Mouse (Mus musculus) left cerebral cortex, postnatal 4 days (tissue): ENCODE measurements around the gene Olfr748. TPM values are rescaled to one million over a fixed set of nuclear protein-coding genes. Genes with fewer than 3 reads are reported as not detected.
"Not testable (repeated sequence)": the region's sequence is repeated elsewhere in the genome, so short reads cannot be mapped to it uniquely, and the experiment has no call there.

Experiments
- DNase-seq: peaks from one replicate; pipeline ENCODE4 v3.0.0-alpha.2; 2022
- intact Hi-C: fragments of 180-260 bp; cut with DNase I; formaldehyde crosslinking; loops from one replicate; pipeline ENCODE4 v1.15.1; 2025
- total RNA-seq, 2 experiments: library from RNA; stranded (reverse); gene quantifications; 2 replicates each; pipeline ENCODE4 v1.2.3; 2021

Gene Olfr748
- not detected for total RNA-seq

GRCm38 (mm10) chr14:50707073-50707472 is at the start of gene Olfr748:
Olfr748 (plus strand) TSS chr14:50707373.
- intact Hi-C loops = no loop called here
- DNase-seq = no peak

GRCm38 (mm10) chr14:50693106-50693505 is 14.1 kb upstream of the Olfr748 start, which contains the start of gene Olfr747:
Olfr747 (minus strand) TSS chr14:50693206.
- intact Hi-C loops = no loop called here
- DNase-seq = no peak

DNA sequence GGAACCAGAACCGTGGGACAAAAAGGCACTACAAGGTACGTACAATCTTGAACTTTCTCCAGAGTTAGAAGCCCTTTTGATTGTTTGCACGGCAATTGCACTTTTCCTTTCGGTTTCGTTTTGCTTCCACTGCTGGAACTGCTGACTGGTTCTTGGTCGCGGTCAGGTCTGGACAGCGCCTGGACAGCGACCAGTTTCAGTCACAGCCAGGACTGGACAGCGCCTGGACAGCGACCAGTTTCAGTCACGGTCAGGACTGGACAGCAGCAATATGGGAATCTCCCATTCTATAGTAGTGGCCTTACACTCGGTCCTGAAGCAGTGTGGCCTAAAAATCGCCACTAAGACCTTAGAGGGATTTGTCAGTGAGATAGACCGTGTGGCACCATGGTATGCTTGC is 12.7 kb downstream of the Olfr748 start:
- intact Hi-C loops, DNase-seq: not testable (repeated sequence)

GRCm38 (mm10) chr14:50722371-50722770 is 15.2 kb downstream of the Olfr748 start:
- DNase-seq, intact Hi-C loops: not testable (repeated sequence)

DNA sequence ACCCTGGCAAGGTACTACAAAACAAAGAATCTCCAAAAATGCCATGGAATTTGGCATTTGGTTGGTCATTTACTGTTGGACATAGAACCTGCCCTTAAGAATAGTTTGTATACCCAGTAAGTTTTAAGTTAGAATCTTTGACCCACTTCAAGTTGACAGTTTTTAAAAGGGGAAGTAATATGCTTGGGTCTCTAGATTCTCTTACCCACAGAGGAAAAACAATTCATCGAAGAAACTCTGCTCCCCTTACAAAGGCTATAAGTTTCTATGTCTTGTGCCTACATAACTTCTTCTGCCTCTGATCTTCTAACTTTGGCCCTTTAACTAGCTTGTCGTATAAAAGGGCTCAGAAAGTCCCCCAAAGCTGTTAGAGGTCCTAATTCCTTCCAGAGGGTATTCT is 33.2 kb downstream of the Olfr748 start:
- intact Hi-C loops = no loop called here
- DNase-seq = no peak

- intact Hi-C loops = no loop called here
- DNase-seq = no peak
These were observed 34.4 kb downstream of the Olfr748 start for GRCm38 (mm10) chr14:50741584-50741983.

DNA sequence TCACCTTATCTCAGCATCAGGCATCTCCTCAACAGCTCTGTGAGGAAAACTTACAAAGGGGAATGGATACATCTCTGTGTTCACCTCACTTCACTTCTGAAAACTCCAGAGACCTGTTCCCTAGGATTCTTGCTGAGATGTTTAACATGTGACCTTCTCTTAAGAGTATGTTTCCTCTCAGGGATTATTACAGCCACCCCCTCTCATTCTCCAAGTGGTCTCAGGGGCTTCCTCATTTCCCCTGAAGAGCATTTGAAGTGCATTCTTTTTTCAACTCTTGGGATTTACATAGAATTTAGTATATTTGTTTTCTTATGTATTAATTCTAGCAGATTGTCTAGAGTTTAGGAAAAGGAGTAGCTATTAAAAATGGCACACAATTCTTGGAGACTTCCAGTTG is 37.8 kb downstream of the Olfr748 start, which contains the start of gene Olfr749:
Gene Olfr749 (minus strand): TSS at position 101 of the 400 bp plus-strand sequence.
- intact Hi-C loops = no loop called here
- no peak for DNase-seq

DNA sequence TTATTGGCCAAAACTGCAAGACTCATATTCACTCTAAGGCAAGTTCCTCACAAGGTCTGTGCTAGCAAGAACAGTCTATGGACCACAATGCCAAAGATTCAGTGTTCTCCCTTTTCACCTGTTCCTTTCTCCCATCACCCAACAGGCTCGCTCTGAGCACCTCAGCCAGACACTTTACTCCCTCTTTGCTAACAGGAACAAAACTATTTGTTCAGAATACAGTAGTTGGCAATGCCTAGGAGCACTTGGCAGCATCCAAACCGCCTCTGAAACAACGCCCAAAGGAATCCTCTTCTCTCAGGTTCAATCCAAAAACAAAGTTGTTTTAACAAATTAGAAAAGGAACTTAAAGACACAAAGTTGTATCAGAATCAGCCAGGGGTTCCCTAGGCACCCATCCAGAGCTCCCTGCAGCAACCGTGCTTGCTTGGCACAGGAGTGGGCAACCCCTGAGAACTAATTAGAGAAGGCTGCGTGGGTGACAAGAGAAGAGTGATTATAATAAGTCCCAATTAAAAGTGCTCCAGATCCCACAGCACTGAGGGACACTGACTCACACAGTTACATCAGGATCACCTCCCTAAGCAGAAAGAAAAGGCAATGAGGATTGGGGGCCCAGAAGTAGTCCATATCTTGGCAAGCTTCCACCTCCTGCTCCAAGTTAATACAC is 51.4 kb downstream of the Olfr748 start:
- no peak for DNase-seq

More for the DNA sequence above, 51.4 kb downstream of the Olfr748 start:
- intact Hi-C loops = no loop called here

Other genes starting within 250 kb of the Olfr748 start
- not detected for gene Olfr741, start 234.6 kb upstream of the Olfr748 start, total RNA-seq
- gene Olfr742, start 203.8 kb upstream of the Olfr748 start, total RNA-seq = not detected
- not detected for gene Olfr743, start 185.5 kb upstream of the Olfr748 start, total RNA-seq
- gene Olfr744, start 92.5 kb upstream of the Olfr748 start, total RNA-seq = not detected
- not detected for gene Olfr745, start 68.0 kb upstream of the Olfr748 start, total RNA-seq
- not detected for gene Olfr746, start 60.3 kb upstream of the Olfr748 start, total RNA-seq
- gene Olfr747, start 14.2 kb upstream of the Olfr748 start, total RNA-seq = not detected
- not detected for gene Olfr749, start 37.7 kb downstream of the Olfr748 start, total RNA-seq
- 10 to 100 TPM; 79.6 to 89.0 TPM for gene Ttc5, start 78.1 kb downstream of the Olfr748 start, total RNA-seq
- gene Ccnb1ip1, start 100.4 kb downstream of the Olfr748 start, total RNA-seq = under 1 TPM in 1 of 2 experiments, not detected in 1; 0.58 TPM
- 10 to 100 TPM; 33.5 to 35.3 TPM for gene Parp2, start 100.5 kb downstream of the Olfr748 start, total RNA-seq
- 1 to 10 TPM; 1.6 to 3.4 TPM for gene Tep1, start 163.2 kb downstream of the Olfr748 start, total RNA-seq
- 1 to 10 TPM; 1.3 to 1.7 TPM for gene Klhl33, start 190.1 kb downstream of the Olfr748 start, total RNA-seq
- 10 to 100 TPM; 37.8 to 40.1 TPM for gene Osgep, start 217.5 kb downstream of the Olfr748 start, total RNA-seq
- gene Apex1, start 217.6 kb downstream of the Olfr748 start, total RNA-seq = 10 to 100 TPM; 78.9 to 83.2 TPM
- 10 to 100 TPM; 72.8 to 76.0 TPM for gene Pip4p1, start 223.5 kb downstream of the Olfr748 start, total RNA-seq
- gene Pnp, start 223.7 kb downstream of the Olfr748 start, total RNA-seq = 10 to 100 TPM in 1 of 2 experiments, 1 to 10 TPM in 1; 9.3 to 11.6 TPM
- gene Gm49342, start 237.1 kb downstream of the Olfr748 start, total RNA-seq = 10 to 100 TPM in 1 of 2 experiments, 1 to 10 TPM in 1; 8.0 to 10.6 TPM
- 1 to 10 TPM in 1 of 2 experiments, under 1 TPM in 1; 0.78 to 1.0 TPM for gene Pnp2, start 248.6 kb downstream of the Olfr748 start, total RNA-seq